Mouse (Mus musculus) right cerebral cortex, adult 18-20 months (tissue): ENCODE results near the gene Zbtb22.

Experiments
- DNase-seq: peaks from one replicate; pipeline ENCODE4 v3.0.0; 2022; ENCODE audit warnings: mixed read lengths

The Zbtb22 gene

DNA sequence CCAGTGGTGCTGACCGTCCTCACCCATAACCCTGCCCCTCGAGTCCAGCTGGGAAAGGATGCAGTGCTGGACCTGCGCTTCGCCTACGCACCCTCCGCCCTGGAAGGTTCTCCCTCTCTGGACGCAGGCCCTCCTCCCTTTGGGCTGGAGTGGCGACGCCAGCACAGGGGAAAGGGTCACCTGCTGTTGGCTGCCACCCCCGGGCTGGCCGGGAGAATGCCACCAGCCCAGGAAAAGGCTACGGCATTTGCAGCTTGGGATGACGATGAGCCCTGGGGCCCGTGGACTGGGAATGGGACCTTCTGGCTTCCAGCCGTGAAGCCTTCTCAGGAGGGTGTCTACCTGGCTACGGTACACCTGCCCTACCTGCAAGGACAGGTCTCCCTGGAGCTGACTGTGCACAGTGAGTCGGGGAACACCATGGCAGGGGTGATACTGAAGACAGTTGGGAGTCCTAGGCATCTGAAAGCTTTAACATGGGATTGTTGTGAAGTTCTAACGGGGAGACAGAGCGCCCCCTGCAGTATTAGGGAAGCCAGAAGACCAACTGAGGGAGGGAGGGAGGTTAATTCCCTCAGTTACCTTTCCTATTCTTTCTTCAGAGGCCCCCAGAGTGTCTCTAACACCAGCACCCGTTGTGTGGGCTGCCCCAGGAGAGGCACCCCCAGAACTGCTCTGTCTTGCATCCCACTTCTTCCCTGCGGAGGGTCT, 9.9 kb downstream of the Zbtb22 start:
- DNase-seq = no peak

DNA sequence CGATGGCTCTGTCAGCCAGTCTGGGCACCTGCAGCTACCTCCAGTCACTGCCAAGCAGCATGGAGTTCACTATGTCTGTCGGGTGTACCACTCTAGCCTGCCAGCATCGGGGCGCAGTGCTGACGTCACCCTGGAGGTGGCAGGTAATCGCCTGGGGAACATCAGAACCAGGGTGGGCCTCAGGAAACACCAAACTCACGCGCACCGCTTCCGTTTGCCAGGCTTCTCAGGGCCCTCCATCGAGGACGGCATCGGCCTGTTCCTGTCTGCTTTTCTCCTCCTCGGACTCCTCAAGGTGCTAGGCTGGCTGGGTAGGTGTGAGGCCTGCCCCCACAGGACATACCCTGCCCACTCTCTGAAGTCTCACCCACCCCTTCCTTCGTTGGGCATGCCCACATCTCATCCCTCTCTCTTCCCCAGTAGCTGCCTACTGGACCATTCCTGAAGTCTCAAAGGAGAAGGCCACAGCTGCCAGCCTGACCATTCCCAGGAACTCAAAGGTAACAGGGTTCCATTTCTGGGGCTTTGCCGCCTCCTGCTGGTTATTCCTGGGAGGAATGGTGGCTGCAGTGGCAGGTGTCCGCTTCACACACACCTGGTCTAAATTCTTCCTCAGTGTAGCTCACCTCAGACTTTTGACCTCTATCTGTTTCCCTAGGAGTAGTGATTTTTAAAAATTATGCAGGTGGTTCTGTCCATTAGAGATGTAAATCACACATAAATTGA, 10.7 kb downstream of the Zbtb22 start:
- DNase-seq = no peak

DNA sequence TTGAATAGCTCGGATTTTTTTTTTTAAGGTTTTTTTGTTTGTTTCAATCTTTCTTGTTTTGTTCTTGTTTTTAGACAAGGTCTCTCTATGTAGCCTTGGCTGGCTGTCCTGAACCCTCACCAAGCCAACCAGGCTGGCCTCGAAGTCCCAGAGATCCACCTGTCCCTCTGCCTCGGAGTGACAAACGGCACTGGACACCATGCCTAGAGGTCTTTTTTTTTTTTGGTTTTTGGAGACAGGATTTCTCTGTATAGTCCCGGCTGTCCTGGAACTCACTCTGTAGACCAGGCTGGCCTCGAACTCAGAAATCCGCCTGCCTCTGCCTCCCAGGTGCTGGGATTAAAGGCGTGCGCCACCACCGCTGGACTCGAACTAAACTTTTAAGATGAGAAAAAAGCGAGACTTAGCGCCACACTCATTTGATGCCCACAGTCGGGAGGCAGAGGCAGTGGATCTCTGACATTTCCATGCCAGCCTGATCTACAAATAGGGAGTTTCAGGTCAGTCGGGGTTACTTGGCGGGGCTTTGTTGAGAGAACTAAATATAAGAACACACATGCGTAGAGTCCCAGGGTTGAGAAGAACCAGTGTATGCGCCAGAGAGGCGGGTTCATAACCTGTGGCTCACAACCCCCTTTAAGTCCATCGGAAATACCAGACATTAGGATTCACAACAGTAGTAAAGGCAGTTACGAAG, 12.7 kb downstream of the Zbtb22 start:
- no peak for DNase-seq

DNA sequence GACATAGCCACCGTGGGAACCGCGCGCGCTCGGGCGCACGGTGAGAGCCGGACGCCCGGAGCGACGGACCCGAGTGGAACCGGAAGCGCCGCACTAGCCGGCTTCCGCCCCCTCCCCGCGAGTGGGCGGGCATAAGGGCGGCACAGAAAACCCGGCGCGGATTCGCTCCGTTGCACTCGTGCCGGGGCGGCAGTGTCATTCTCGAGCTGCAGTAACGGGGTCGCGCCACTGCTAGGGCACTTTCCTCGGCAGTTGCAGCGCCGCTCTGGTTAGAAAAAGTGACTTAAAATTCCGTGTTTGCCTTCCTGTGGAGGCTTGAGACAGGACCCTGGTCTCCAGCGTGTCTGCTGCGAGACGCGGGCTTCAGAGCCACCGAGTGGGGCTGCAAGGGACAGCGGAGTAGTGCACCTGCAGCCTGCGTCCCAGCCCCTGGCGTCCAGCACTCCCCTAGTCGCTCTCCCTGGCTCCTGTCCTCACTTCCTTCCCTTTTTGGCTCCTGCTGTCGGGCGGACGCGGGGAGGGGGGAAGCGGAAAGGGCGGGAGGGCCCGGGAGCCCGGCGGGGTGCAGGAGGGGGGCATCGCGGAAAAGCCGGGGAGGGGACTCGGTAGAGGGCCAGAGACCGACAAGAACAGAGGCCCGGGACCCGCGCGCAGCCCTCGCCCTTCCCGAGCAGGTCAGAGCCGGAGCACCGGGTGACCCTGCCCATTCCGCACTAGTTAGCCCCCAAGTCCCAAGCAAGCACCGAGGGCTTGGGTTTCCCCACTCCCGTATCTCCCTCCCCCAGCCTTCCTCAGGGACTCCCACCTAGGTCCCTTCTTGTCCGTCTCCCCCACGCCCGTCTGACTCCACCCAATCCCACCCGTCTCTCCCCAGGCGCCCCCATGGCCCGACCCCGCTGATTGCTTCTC, 13.9 kb downstream of the Zbtb22 start, which contains the start of gene Rgl2:
TSS of gene Rgl2 (plus strand) at position 173 of the 909 bp plus-strand sequence.
- DNase-seq = peak; percentile 94

DNA sequence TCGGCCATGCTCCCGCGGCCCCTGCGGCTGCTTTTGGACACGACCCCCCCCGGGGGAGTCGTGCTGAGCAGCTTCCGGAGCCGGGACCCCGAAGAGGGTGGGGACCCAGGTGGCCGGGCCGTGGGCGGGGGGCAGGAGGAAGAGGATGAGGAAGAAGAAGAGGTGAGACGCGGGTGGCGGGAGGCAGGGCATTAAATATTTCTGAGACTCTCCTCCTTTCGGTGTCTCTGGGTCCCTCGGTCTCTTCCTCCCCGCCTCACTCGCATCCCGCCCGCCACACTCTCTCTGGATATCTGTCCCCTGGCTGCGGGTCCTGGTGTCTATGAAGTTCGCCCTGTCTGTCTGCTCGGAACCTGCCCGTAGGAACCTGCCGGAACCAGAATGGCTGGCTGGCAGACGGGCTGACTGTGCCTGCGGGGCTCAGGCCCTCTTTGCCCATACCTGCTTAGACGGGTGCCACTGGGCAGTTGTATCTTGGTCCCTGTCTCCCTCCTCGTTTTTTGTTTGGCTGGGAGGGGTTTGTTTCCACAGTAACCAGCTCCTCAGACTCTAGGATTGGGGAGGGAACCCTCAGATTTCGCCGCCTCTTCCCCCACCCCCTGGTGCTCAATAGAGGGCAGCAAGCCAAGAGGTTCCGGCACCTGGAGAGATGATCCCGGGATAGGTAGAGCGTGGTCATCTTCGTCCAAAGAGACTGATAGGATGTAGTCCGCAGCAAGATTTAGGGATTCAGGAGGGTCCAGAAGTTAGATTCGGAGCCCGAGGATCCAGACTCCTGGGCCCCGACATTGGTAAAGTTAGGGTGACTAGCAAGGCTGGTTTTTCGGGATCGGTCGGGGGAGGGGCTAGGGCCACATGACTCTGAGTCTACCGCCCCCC, 14.8 kb downstream of the Zbtb22 start:
- peak; percentile 74 for DNase-seq

DNA sequence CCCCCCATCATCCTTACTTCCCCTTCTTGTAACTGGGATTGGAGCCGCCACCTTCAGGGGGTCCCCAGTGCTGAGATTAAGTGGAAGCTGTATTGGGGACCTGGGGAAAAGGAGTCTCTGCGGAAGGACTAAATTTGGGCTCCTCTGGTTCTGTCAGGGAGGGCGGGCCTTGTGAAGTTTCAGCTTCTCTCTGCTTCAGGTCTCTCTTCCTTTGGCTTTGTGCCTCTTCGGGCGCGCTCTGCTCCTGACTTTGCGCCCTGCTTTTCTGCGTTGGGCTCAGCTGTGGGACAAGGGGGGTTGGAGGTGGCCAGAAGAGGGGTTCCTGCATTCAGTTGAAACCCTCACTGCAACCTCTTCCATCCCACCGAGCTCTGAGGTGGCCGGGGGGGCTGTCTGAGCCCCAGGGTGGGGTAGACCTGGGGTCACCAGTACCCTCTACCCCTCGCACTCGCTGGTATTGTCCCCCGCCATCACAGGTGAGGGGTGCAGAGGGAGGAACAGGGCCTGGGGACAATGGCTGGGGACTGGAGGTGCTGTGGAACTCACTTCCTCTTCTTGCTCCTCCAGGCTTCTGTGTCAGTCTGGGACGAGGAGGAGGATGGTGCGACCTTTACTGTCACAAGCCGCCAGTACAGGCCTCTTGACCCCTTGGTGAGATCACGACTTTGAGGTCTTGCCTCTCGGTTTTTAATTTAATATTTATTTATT, 15.6 kb downstream of the Zbtb22 start:
- no peak for DNase-seq

DNA sequence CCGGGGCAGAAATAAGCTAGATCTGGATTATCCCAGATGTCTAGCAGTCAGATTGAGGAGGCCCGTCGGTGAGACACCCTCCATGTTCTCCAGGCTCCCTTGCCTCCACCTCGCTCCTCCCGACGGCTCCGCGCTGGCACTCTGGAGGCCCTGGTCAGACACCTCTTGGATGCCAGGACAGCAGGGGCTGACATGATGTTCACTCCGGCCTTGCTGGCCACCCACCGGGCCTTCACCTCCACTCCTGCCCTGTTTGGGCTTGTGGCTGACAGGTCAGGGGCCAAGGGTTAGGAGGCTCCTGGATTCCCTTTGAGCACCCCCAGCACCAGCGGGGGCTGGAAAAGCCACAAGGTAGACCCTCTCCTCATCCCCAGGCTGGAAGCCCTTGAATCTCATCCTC, 16.2 kb downstream of the Zbtb22 start:
- DNase-seq = no peak

DNA sequence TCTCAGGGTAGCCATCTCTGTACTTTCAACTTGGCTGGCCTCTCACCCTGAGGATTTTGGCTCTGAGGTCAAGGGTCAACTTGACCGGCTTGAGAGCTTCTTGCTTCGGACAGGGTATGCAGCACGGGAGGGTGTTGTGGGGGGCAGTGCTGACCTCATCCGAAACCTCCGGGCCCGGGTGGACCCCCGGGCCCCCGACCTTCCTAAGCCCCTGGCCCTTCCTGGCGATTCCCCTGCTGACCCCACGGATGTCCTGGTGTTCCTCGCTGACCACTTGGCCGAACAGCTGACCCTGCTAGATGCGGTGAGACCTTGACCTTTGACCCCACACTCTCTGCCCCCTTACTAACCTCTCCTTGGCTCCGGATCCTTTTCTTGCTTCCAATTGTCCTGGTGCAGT, 16.7 kb downstream of the Zbtb22 start:
- DNase-seq = no peak

DNA sequence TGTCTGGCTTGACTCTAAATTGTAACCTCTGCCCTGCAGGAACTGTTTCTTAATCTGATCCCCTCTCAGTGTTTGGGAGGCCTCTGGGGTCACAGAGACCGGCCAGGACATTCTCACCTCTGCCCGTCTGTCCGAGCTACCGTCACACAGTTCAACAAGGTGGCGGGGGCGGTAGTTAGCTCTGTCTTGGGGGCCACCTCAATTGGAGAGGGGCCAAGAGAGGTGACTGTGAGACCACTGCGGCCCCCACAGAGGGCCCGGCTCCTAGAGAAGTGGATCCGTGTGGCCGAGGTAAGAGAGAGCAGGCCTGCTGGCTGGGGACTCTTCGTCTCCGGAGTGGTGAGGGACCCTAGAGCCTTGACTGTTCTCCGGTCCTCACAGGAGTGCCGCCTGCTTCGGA, 17.3 kb downstream of the Zbtb22 start:
- no peak for DNase-seq

DNA sequence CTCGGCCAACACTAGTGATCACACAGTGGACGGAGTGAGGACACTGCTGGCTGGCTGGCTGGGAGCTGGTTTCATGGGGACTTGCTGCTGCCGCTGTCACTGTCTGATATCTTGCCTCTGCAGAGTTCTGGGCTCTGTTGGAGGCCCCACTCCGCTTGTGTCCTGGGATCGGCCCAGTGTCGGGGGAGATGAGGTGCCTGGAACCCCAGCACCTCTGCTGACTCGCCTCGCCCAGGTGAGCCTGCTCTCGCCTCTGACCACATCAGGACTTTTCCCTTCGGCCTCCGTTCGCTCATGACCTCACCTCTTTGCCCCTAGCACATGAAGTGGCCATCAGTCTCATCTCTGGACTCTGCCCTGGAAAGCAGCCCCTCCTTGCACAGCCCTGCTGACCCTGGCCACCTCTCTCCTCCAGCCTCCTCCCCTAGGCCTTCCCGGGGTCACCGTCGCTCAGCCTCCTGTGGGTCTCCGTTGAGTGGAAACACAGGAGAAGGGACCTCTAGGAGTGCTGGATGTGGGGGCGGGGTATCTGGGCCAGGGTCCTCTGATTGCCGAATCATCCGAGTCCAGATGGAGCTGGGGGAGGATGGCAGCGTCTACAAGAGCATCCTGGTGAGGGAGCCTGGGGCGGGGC, 19.8 kb downstream of the Zbtb22 start:
- DNase-seq = no peak

DNA sequence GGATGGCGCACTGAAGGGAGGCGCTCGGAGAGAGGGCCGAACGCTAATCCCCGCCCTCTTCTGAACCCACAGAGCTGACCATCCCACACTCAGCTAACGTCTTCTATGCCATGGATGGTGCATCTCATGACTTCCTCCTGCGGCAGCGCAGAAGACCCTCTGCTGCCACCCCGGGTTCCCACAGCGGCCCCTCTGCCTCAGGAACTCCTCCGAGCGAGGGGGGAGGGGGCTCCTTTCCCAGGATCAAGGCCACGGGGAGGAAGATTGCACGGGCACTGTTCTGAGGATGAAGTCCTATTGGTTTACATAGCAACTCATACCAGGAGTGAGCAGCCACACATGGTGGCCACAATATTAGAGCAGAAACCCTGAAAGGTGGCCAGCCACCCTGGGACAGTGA, 21.3 kb downstream of the Zbtb22 start:
- DNase-seq = no peak

DNA sequence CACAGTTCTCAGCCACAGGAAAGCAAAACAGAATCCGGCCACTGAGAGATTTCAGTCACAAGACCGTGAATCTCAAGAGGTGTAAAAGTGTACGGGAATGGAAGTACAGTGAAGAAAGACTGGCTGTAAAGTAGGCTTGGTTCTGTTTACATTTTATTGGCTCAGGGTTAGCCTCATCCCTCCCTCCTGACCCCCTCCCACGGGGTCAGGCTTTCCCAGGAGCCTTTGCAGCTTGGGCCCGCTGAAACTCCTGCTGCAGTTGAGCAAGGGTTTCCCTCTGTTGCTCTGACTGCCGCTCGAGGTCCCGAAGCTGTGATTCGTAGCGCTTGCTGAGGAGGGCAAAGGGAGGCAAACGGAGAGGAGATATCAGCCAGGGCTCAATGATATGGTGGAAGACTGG, 23.1 kb downstream of the Zbtb22 start:
- DNase-seq = no peak

DNA sequence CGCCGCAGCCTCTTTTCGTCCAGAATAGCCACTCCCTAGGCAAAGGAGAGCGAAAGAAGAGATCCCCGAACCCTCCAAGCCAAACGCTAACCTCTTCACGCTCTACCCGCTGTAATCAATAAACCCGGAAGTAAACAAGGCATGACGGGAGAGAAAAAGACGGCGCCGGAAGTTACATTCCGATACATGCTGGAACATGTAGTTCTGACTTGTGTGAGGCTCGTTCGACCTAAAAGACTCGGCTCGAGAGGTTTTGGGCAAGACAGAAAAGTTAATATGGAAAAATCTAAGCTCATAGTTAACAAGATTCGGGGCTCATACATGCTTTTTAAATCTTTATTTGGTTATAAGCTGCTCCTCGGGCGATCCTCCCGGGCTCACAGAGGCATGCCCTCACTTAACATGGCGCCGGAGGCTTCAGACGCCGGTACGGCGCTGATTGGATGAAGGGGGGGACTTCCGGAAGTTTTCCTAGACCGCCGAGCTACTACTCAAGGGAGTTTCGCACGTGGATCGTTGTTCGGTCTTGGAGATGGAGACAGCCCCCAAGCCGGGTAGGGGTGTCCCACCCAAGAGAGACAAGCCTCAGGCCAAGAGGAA, 24.6 kb downstream of the Zbtb22 start, which contains the start of the genes Pfdn6 and Wdr46:
TSS of gene Pfdn6 (minus strand) at position 138 of the 600 bp plus-strand sequence.
TSS of gene Wdr46 (plus strand) at position 455 of the 600 bp plus-strand sequence.
- DNase-seq = peak; percentile 90

DNA sequence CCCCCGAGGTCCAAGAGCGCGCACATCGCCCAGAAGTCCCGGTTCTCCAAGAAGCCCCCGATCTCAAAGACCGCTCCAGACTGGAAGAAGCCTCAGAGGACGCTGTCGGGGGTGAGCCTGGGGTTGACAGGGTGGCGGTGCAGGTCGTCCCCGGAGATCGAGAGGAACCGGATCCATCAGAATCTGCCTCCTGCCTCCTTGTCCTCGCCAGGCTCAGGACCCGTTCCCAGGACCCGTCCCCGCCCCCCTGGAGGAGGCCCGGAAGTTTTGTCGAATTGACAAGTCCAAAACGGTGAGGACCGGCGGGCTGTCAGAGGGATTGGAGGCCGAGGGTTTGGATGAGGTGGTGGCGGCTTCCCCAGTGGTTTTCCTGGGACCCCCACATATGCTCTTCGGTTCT, 25.3 kb downstream of the Zbtb22 start:
- no peak for DNase-seq

DNA sequence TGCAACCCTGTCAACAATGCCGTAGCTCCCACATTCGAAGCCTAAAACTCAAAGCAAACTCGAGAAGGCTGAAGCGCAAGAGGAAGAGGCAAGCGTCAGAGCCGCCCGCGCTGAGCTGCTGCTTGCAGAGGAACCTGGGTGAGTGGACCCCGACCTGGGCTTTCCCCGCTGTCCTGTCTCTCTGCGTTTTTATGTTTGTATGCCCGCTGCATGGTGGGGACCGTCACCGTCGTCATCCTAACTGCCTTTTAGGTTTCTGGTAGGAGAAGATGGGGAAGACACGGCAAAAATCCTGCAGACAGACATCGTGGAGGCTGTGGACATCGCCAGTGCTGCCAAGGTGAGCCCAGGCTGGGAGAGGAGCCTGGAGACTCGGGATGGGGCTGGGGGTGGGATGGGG, 25.7 kb downstream of the Zbtb22 start:
- DNase-seq = no peak

DNA sequence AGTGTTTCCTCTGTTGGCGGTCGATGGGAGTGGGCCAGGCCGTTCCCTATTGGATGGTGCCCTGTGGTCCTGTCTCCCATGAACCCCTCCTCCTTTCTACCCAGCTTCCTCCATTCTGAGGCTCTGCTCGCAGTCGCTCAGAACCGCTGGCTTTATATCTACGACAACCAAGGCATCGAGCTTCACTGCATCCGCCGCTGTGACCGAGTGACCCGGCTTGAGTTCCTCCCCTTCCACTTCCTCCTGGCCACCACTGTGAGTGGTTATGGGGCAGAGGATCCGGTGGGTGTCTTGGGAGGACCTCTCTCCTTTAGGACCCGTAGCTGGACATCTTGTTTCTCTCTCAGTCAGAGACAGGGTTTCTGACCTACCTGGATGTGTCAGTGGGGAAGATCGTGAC, 27.8 kb downstream of the Zbtb22 start:
- DNase-seq = no peak

DNA sequence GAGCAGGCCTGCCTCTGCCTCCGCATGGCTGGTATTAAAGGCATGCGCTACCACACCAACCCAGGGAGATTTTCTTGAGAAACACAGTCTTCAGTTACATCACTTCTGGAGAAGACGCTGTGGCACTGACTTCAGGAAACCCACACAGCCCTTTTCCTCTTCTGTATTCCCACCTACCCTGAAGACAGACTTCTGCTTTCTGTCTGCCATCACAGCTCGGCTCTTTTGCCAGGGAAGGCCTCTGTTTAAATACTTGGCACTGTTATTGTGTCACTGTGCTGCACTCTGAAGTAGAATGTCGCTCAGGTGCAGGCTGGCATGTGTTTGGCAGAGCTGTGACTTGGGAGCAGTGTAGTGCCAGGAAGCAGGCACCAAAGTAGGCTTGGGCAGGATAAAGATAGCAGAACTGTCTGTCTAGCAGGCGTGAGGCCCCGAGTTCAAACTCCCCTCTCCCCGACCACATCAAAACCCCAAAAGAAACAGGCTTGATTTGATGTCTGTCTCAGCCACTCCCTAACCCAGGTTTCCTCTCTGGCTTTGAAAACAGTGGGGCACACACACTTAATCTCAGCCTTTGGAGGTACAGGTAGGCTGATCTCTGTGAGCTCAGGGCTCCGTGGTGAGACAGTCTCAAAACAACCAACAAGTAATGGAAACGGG, 31.9 kb downstream of the Zbtb22 start:
- no peak for DNase-seq

DNA sequence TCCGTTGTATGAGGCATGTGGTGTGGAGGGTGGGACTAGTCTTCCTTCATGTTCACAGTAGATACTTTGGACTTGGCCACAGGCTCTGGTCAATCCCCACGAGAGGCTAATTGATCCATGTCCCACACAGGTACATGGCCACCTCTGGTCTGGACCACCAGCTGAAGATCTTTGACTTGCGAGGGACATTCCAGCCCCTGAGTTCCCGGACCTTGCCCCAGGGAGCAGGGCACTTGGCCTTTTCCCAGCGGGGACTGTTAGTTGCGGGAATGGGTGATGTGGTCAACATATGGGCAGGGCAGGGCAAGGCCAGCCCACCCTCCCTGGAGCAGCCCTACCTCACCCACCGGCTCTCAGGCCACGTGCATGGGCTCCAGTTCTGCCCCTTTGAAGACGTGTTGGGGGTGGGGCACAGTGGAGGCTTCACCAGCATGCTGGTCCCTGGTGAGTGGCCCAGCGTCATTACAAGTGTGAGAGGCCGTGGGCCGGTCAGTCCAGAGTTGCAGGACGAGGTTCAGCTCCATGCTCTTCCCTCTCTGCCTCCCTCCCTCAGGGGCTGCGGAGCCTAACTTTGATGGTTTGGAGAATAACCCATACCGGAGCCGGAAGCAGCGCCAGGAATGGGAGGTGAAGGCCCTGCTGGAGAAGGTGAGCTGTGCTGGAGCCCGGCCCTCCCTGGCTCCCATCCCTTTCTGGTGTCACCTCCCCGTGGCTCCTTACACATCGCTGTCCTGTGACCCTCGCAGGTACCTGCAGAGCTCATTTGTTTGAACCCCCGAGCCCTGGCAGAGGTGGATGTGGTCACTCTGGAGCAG, 32.6 kb downstream of the Zbtb22 start:
- no peak for DNase-seq
